Mouse (Mus musculus) urinary bladder, postnatal 36 days (tissue): ENCODE results near the gene Emp1.
A peak's percentile ranks its signal among the peaks of the same experiment; 100 is the strongest.

Source experiments
- DNase-seq, 2 experiments: peaks; one replicate each; pipeline ENCODE4 v3.0.0; 2022; ENCODE audit warnings: low spot score in 2 of 2, mixed read lengths in 1 of 2

Gene Emp1

DNA sequence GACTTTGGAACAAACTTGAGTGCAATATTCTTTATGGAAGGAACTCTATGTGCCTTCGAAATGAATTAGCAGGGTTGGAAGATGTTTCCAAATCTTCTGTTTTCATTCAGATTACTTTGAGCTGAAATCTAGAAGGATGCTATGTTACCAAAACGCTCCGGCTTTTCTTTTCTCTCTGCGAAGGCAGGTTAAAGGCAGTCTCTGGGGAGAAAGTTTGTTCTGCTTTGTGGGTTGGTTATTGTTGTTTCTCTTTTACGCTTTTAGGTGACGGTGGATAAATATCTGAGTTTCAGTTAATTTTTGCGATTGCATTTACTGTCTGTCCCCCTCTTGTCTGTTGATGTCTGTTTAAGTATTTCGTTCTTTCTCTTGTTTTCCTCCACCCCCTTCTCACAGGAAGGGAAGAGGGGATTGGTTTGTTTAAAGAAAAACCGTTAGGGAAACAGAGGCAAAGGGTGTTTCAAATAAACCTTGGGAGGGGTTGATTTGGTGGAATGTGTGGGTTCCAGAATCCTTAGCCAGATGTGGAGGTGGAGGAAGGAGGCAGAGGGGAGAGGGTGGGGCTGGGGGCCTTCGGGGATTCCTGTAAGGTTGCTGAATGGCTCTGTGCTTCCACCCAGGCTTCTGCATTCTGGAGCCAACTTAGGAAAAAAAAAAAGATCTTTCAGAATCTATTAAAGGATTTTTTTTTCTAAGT is 1.1 kb downstream of the Emp1 start:
- DNase-seq = no peak

- DNase-seq = peak; percentile 45 to 52
These were observed 1.8 kb downstream of the Emp1 start for GRCm38 (mm10) chr6:135364041-135364745.

DNA sequence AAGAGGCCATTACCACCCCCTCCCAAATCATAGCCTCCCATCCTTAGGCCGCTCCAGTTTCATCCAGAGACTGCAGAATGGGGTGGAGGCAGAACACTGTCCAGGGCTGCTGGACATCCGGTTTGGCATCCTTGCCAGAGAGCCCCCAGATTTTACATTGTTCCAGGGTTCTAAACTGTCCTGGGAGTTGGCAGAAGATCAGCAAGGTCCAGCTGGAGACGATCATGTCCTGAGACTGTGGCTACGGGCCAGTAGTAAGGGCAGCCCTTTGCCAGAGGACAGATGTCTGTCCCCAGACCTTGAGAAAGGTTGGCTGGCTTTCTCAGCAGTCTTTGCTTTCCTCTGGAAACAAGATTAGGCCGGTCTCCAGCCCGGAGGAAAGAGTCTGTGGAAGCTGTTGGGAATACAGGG is 2.6 kb downstream of the Emp1 start:
- DNase-seq = peak; percentile 64 to 78

GRCm38 (mm10) chr6:135365614-135366013 is 3.3 kb downstream of the Emp1 start:
- DNase-seq = no peak

GRCm38 (mm10) chr6:135368230-135368629 is 5.9 kb downstream of the Emp1 start:
- peak in 1 of 2 experiments; percentile 42 for DNase-seq

GRCm38 (mm10) chr6:135369551-135369968 is 7.2 kb downstream of the Emp1 start:
- peak; percentile 41 to 65 for DNase-seq

DNA sequence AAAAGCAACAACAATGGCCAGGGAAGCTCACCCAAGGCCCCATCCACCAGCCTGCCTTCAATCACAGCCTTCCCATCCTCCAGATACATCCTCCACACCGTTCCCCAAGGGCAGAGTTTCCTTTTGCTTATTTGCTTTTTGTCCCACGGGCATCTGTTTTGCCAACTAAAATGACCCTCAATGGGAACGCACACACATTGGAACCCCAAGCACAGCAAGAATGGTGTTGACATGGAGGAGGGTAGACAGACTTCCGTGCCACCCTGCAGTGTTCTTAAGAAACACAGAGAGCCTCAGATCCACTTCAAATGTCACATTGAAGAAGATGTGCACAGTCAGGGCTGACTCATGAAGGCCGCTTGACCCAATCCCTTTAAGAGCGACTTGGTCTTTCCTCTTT is 8.6 kb downstream of the Emp1 start:
- no peak for DNase-seq

DNA sequence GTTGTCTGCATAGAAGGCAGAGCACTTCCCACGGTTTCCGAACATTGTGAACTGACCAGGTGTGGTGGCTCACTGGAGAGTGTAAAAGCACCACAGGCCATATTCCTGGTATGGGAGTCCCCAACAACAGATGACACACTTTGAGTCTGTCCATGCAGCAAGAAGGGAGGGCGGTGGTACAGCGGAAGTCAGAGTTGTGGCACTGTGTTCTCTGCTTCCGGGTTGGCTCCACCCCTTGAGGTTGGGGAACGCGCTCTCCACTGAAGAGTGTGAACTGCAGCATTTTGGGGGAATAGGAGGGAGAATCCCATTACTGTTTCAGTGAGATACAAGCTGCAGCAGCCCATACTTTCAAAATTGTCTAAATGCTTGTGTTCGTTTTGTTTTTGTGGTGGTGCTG is 11.0 kb downstream of the Emp1 start:
- no peak for DNase-seq

GRCm38 (mm10) chr6:135375818-135376217 is 13.5 kb downstream of the Emp1 start:
- DNase-seq = no peak

DNA sequence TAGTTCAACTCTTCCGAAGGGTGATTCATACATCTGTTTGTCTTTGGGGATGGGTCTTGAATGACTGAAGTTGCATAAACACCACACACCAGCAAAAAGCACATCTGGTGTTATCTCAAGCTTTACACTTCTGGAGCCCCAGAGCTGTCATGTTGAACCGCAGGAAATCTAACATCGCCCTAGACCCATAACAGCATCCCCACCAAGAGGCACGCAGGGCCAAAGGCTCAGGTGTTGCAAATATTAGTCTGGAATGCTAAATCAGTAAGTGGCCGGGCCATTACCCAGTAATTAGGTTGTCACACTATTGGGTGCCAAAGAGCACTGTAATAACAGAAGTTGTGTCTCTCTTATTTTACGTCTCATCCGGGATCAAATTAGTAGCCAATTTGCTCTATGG is 13.9 kb downstream of the Emp1 start:
- DNase-seq = no peak

GRCm38 (mm10) chr6:135377583-135378319 is 15.4 kb downstream of the Emp1 start:
- peak in 1 of 2 experiments; percentile 54 for DNase-seq

- DNase-seq = no peak
These were observed 21.6 kb downstream of the Emp1 start for GRCm38 (mm10) chr6:135383919-135384318.

- DNase-seq = no peak
These were observed 23.6 kb downstream of the Emp1 start for GRCm38 (mm10) chr6:135385738-135386459.

GRCm38 (mm10) chr6:135387653-135388052 is 25.3 kb downstream of the Emp1 start:
- DNase-seq = no peak

- peak in 1 of 2 experiments; percentile 44 for DNase-seq
These were observed 26.4 kb downstream of the Emp1 start for GRCm38 (mm10) chr6:135388711-135389110.

- DNase-seq = no peak
These were observed 28.1 kb downstream of the Emp1 start for GRCm38 (mm10) chr6:135390398-135390797.

DNA sequence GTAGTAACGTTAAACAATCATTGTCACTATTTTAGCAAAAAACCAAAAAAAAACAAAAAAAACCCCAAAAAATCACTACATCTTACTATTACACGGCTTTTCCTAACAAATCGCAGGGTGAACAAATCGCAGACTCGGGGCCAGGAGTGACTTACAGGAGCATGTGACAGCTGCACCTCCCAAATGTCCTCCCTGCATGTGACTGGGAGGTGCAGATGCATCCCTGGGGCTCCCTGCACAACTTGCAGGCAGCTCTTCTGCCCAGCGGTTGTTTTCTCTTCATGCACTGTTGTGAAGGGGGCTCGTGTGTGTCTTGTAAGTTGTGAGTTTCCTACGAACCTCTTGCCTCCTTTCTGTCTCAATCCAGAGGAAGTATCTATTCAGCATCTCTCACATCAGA is 33.0 kb downstream of the Emp1 start:
- no peak for DNase-seq

DNA sequence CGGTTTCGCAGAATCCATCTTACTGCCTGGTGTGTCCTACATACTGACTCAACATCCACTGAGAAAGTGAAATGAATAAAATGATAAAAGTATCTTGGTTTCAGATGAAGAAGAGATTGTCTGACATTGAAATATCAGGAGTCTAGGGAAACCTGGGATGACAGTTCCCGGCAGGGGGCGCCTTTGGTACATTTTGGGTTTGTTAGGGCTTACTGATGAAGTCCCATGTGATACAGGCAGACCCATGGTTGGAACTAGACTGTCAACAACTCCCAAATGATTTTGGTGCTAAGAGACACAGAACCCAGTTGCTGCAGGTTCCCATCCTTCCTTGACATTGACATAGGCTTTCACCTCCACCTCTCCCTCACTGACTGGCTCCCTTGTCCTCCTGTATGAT is 34.7 kb downstream of the Emp1 start:
- DNase-seq = no peak

- DNase-seq = no peak
These were observed 35.4 kb downstream of the Emp1 start for GRCm38 (mm10) chr6:135397788-135398187.

GRCm38 (mm10) chr6:135398801-135399200 is 36.5 kb downstream of the Emp1 start:
- DNase-seq = no peak

GRCm38 (mm10) chr6:135400306-135400705 is 38.0 kb downstream of the Emp1 start:
- peak; percentile 55 to 62 for DNase-seq

GRCm38 (mm10) chr6:135405093-135405492 is 42.7 kb downstream of the Emp1 start:
- DNase-seq = no peak
